Mouse (Mus musculus): ENCODE measurements at regions not wholly inside any gene's neighbourhood (a gene's known extent, or its start where the extent isn't known, plus 50 kb on each side); places are given as distances from the start of the nearest gene placed in this dataset.
A peak's percentile ranks its signal among the peaks of the same experiment; 100 is the strongest.

DNA sequence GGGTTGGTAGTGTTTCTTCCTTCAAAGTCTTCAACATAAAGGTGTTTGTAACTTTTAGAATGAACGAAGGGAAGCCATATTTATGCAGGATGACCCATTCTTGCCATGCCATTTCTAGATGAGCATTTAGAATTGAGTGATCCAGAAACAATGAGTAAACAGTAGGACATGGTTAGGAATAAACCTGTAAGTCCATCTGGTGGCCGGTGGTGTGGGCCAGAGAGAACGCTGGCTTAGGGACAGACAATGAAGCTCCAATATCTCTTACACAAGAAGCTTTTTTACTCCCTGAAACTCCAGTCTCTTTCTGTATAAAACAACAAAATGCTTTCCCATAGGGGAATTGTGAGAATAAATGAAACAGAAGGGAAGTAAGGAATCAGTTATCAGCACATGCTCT, 296.9 kb upstream of the Clnk start:
- no peak for DNase-seq (ENCODE audit: low spot score)

DNA sequence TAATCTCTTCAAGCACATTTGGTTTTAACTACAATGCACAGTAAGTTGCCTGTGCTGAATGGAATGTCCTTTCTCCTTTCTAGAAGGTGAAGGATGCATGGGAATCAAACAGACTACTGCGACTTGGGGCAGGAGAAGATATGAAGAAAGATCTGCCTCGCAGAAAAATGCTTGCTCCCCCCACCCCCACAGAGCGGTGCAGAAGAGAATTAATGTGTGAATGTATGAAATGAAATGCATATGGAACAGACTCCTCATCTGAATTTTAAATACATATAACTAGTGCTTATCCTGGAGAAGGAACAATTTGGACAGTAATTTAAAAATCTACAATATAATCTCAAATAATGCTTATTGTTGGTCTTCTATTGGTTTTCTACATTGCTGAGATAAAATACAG, 283.0 kb upstream of the Clnk start:
- DNase-seq (ENCODE audit: low spot score), result no peak

DNA sequence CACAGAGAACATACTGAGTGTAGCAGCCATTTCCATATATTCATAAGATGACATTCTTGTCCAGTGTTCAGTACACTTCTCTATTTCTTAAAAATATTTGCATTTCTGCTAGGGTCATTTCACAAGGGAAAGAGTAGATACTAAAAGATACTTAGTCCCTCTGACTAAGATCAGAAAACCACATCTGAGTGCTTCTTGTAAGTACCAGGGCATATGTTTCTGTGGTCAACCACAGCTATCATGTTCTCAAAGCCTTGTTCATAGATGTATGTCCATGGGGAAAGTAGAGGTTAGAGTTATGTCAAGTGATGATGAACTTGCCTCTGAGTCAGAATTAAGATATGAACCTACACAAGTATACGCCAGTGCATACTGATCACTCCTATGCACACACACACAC, 279.2 kb upstream of the Clnk start:
- DNase-seq (ENCODE audit: low spot score), result no peak

DNA sequence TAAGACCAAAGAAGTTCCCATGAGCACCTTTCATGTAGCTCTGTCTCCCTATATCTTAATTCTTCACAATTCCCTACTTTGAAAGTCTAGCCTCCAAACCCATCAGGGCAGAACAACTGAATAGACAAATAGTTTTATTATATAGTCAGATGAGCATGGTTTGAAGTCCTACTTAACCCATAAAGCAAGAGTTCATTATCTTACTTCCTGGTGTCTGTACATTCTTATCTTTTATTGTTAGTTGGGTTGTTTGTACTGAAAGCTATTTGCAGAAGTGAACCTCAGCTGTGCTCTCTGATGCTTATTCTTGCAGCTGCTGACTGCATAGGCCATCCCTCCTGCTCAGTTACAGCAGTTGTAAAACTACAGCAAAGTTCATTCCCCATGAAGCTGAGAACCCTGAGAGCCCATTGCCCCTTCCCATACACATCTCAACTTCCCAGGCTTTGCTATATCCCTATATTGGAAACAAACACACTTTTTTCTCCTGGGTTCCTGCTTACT, 276.7 kb upstream of the Clnk start:
- DNase-seq (ENCODE audit: low spot score), result no peak

DNA sequence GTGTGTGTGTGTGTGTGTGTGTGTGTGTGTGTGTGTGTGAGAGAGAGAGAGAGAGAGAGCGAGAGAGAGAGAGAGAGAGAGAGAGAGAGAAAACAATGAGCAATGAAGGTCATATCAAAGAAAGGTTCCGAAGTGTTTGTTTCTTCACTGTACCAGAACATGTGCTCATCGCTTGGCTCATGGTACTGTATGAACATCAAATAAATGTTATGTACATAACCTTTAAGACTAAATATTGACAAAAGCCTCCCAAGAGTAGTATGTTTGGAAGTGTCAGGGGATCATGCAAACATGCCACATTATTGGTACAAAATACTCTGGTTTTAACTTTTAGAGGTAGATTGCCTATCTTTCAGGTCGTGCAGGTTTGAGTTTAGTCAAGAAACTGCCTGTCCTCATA, 275.3 kb upstream of the Clnk start:
- no peak for DNase-seq (ENCODE audit: low spot score)

DNA sequence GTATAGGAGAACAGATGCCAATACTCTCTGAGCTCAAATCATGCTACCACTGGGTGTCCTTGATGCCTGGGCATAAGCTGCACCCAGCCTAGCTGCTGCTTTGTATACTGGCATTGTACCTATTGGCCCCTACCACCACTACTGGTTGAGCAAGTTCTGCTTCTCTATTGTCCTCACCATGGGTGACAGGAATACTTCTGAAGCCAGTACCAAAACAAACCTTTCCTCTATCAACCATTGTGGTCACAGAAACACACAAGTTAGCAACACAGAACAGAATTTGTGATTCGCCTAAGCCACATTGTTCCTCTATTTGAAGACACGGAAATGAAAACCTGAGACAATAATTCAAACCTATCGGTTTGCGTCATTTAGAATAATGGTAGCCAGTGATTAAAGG, 274.3 kb upstream of the Clnk start:
- no peak for DNase-seq (ENCODE audit: low spot score)

DNA sequence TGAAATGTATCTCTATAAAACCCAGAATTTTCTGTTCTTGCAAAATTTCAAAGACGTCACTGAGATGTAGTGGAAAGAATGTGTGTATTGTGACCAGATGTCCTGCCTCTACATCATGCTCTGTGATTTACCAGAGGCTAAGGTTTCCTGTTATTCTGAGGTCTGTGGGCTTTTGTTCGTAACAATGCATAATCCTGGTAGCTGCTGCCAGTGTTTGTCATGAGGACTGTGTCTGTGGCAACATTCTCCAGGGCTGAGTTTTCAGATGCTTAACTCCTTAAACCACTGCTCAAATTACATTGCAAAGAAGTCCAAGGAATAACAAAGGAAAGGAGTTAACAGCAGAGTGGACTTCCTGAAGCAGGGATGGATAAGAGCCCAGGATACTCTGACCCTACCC, 269.0 kb upstream of the Clnk start:
- DNase-seq (ENCODE audit: low spot score), result peak; percentile 21

DNA sequence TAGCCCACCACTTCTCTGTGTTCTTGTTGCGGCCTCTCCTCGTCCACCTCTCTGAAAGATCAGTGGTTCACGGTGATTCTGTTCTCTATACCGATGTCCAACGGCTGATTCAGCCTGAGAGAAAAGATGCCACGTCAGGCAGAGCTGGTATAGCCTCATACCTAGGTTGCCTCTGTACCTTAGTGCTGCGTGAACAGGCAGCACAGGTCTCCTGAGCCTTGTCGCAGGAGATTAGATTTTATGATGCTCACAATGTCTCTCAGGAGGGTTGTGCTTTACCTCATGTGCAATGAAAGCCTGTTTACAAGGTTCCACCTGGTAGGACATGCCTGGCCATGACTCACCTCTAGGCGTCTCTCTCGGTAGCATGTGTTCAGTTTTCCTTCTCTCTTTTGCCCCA, 267.6 kb upstream of the Clnk start:
- no peak for DNase-seq (ENCODE audit: low spot score)

DNA sequence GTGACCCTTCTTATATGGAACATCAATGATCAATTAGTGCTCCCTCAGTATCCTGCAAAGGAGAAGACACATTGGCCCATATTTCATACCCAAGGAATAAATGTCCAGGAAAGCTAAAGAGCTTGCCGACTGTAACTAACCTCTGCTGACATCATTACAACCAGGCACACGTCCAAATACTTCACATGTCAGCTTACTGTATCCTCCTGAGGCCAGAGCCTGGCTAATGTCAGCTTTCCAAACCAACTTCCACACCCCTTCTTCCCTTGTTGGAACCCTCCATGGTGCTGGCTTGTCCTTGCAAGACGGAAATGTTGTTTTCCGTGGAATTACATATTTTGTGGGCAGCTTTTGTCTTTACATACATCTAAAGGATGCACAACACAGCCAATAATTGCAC, 267.0 kb upstream of the Clnk start:
- DNase-seq (ENCODE audit: low spot score), result no peak

DNA sequence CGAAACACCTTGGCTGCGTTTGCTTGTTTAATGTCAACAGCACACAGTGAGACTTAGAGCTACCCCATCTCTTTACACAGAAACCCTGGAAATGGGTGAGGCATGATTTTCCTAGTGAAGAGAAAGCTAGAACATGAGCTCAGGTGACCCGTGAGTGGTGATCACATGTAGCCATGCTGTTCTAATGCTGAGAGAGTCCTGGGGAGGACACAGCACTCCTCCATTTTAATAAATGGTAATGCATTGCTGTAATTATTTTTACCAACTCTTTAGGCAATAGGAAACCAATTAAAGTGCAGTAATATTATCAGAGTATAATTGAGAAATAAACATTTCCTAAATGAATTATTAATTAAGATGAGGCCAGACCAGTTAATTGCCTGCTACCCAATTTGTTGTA, 261.8 kb upstream of the Clnk start:
- no peak for DNase-seq (ENCODE audit: low spot score)

DNA sequence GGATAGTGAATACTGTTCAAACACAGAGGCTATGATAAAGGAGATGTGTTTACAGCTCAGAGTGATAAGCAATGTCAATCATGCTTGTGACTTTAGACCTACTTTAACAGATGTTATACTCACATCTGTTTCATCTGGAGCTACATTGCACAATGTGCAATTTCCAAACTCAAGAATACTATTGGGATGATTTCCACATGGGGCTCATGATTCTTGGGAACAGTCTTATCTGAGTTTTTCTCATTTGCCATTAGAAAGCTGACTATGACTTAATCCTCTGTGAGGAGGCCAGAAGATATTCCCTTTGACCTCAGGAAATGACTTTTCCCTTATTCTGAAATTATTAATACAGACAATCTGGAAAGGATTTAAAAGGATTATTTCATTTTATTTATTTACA, 252.3 kb upstream of the Clnk start:
- no peak for DNase-seq (ENCODE audit: low spot score)

DNA sequence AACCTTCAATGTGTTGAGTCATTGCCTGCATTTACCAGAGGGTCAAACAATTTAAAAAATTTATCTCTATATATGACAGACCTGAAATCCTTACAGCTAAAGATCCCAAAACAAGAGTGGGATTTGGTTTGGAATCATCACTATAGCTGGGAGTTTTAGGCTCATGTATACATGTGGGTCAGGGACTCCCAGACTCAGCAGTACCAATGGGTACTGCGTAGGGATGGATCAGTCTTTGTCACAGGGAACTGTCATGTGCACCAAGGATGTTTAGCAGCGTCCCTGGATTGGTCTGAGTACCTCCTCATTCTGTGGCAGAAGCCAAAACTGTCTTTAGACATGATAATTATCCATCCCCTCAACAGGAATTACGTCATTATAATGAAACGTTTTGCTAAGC, 250.2 kb upstream of the Clnk start:
- no peak for DNase-seq (ENCODE audit: low spot score)

DNA sequence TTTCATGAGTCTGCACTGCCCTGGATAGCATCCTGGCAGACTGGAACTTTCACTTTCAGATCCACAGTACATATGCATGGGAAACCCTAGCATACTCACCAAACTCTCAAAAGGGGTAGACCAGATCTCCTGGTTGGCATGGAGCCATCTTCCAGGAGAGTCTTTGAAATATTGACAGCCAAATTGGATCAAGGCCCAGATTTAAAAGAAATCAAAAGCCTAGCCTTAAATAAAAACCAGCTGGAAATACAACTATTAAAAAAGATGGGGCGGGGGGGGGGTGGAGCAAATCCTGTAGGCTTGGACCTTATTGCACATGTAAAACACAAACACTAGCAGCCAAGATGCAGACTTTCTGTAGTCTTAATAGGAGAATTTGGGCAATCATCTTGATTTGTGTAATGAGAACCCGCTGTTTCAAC, 249.7 kb upstream of the Clnk start:
- no peak for DNase-seq (ENCODE audit: low spot score)

DNA sequence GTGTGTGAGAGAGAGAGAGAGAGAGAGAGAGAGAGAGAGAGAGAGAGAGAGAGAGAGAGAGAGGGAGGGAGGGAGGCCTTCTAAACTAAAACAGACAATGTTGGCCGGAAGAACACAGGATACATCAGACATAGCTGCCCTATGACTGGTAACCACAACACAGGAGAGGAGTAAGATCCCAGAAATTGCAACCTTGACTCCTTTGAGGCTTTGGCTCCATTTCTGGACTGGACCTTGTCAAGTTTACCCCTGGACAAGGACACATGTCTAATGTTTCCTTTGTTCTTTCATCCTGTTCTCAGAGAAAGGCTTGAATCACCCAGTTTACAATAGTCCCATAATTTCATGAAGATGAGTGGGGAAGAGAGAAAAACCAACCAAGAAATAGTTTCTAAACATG, 233.7 kb upstream of the Clnk start:
- DNase-seq (ENCODE audit: low spot score), result no peak

DNA sequence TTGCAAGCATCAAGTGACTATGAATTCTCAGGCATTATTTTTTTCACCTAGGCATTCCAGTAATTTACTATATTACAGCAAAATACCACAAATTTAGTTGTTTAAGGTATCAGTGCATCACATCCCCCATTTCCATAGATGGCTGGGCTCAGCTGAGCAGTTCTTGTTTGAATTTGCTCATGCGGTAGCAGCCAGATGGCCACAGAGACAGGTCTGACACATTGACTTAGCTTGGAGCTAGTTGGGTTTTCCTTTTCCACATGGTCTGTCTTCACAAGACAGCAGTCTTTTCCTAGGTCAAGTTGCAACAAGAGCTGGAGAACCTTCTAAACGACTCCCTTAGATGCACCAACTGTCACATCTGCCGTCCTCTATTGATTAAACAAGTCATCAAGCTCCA, 232.9 kb upstream of the Clnk start:
- no peak for DNase-seq (ENCODE audit: low spot score)

DNA sequence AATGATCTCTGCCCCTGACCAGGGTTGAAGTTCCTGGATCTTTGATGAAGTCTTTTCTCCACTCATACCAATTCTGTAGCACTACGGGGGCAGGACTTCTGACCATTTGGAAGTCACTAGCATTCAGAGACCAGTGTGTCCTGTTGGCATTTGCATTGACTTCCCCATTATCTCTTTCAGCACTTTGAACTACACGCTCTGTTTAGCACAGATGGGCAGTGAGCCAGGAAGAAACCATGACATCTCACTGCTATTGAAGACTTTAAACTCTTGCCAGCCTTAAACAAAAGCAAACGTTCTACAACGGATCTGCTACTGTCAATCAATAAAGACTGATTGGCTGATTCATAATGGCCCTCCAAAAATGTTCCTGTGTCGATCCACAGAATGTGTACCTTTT, 222.5 kb upstream of the Clnk start:
- DNase-seq (ENCODE audit: low spot score), result no peak

DNA sequence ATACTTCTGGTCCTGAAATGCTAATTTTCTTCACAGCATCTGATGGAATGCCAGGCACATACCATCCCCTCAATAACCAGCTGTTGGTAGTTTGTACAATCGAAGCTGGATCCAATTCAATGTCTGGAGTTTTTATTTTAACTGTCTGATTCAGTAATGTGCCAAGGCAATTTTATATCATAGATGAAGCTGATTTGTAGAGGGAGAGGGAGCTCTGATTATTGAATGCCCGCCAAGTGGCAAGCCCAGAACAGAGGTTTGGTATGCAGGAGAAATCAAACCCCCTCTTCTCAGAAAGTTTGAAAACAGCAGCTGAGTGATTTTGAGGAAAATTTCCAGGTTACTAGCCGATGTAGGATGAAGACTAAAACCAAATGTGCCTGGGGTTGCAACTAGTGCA, 218.3 kb upstream of the Clnk start:
- no peak for DNase-seq (ENCODE audit: low spot score)

DNA sequence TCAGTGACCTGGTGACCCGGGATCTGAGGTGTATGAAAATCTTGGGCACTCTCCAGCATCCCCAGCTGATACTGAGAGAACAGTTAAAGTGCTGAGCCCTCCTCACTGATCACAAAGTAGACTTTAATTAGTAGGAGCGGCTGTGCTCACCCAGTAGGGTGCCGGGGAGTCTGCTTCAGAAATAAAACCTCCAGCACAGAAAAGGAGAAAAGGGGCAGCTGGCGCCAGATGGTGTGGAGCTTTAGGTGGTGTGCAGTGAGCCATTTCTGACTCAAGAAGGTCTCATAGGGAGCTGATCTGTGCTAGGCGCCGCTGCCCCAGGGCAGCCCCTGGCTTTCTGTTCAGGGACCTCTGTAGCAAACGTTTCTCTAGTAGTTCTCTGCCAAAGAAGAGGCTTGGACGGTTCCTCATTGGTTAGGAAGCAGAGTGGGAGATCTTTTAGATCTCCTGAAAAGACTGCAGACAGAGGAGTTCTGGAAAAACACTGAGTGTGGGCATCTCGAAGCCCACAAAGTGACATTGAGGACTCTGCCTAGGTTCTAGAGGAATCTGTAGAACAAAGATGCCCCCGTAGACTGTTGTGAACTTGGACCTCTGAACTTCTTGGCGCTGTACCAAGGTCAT, 200.1 kb upstream of the Clnk start:
- DNase-seq (ENCODE audit: low spot score), result no peak

DNA sequence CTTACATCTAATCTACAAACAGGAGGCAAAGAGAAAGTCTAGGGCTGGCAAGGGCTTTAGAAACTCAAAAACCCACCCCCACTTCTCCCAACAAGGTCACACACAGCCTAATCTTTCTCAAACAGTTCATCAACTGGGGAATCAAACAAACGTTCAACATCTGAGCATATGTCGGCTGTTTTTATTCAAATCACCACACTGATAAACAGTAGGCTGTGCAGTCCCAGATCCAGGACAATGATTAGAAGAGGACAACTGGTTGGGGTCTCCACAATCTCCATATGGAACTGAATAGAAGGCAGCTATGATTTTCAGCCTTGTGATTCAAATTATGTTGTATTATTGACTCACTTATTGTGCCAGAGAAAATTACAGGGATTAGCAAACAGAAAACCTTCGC, 193.1 kb upstream of the Clnk start:
- DNase-seq (ENCODE audit: low spot score), result no peak

DNA sequence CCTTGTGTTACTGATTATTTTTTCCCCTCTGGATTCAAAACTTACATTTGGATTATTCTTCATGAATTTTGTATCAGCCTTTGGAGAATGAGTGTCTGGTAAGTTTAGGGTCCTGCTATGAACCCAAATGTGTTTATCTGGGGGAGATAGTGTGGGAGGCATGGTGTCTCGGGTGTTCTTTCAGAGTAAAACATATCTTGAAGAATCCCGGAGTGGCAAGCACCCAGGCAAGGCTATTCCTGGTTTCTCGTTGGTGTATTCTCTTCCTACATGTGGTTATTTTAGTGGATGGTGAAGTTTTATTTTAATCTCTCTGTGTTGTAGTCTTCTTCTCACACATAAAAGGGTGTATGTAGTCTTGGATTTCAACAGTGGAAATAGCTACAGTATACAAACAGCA, 186.4 kb upstream of the Clnk start:
- DNase-seq (ENCODE audit: low spot score), result no peak

DNA sequence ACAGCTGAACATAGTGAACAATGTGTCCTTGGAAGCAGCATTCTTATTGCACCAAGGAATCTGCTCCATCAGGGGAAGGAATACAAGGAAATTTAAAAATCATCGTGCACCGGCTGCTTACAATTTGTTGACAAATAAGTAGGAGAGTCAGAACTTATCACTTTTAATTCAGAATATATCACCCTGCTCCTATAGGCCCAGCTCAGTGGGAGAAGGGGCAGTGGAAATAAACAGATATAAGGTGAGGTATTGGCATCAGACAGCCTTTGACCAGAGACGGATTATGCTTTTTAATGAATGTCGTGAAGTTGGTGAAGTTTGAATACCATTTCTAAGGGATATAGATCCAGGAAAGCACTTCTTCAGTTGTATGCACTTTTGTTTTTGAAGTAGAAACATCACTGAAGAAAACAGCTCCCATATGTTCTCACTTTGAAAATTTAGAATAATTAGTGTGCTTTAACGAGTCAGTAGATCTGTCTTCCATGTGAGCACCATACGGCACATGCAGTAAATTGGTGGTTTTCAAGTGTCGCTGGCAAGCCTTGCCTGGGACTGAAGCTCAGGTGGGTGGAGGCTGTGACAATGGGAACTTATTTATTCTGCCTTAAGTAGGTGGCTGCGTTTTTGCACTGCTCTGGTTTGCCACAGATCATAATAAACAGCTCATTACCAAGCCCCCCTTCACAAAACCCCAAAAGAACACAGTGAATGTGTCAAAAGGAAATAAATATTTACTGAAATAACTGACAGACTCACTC, 176.1 kb upstream of the Clnk start:
- peak; percentile 48 for DNase-seq (ENCODE audit: low spot score)

DNA sequence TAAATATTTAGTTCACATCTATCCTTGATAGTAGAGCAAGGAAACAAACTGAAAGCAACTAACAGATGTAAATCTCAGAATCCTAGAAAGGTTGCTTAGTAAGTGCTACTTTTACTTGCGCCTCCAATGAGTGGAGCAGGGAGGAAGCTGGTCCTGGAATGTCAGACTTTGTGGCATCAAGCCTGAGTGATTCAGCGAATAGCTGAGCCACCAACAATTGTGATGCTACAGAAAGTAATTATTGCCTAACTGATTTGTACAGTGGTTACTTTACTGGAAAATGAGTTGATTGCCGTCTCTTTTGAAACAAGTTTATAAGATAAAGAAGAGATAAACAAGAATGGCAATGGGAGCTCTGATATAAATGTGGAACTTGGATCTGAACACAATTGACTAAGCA, 173.9 kb upstream of the Clnk start:
- no peak for DNase-seq (ENCODE audit: low spot score)

DNA sequence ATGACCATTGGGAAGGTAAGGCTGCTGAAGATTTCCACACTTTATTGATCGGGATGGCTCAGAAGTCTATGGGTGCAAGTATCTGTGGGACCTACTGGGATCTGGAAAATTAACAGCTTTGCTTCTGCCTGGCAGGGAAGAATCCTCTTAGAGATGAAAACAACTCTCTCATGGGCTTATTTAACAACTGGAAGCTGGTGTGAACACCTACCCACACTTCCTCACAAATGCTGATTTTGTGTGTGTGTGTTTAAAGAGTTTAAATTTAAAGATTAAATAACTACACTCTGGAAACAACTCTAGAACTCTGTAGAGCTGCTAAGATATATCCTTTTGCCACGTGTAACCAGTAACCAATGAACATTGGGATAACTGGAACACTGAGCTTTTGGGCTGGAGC, 172.5 kb upstream of the Clnk start:
- no peak for DNase-seq (ENCODE audit: low spot score)

DNA sequence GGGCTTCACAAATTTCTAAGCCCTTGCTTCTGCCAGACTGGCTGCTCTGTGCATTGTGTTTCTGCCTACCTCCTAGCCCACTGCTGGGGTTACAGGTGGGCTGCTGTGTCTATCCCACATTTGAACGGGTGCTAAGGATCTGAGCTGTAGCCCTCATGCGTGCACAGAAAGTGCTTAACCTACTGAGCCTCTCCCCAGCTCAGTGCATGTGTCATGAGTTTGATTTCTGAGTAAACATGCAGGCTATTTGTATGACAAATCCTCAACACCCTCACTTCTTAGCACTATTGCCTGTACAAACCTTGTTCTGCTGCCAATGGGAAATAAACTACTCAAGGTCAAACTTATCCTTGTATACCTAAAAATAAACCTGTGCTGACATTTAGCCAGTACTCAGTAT, 163.9 kb upstream of the Clnk start:
- no peak for DNase-seq (ENCODE audit: low spot score)

Data from layer of hippocampus, adult 9-10 months (tissue).